Mouse (Mus musculus) forebrain, embryonic 13.5 days (tissue): ENCODE measurements around the gene Dnaic2. TPM values are rescaled to one million over a fixed set of nuclear protein-coding genes. Genes with fewer than 3 reads are reported as not detected.

Source experiments
- polyA plus RNA-seq: library from polyadenylated mRNA; unstranded; fragments of >200 nt; fragmentation: Nextera tagmentation; extraction: Ambion mirVana; gene quantifications from 2 replicates; pipeline ENCODE4 v1.2.1, GENCODE M21; 2015

The Dnaic2 gene
- polyA plus RNA-seq, 1 experiment from 2014 or later, result 1.8 TPM

Other genes starting within 250 kb of the Dnaic2 start
- 911 and 1,077 TPM in 2 replicates for gene Rpl38, start 58.9 kb upstream of the Dnaic2 start, polyA plus RNA-seq
- gene Ttyh2, start 52.0 kb upstream of the Dnaic2 start, polyA plus RNA-seq, result 21.6 and 22.3 TPM in 2 replicates
- 0.36 and 1.3 TPM in 2 replicates for gene Kif19a, start 38.0 kb downstream of the Dnaic2 start, polyA plus RNA-seq
- gene Btbd17, start 68.5 kb downstream of the Dnaic2 start, polyA plus RNA-seq, result 25.8 and 27.1 TPM in 2 replicates
- gene Gpr142, start 71.5 kb downstream of the Dnaic2 start, polyA plus RNA-seq, result not detected in 2 replicates
- gene Gprc5c, start 123.7 kb downstream of the Dnaic2 start, polyA plus RNA-seq, result 4.6 and 5.0 TPM in 2 replicates
- gene Cd300a, start 162.6 kb downstream of the Dnaic2 start, polyA plus RNA-seq, result 0.49 TPM in 2 replicates
- 0.08 TPM in 1 of 2 replicates, not detected in the other for gene Cd300lb, start 207.0 kb downstream of the Dnaic2 start, polyA plus RNA-seq
- gene Cd300c, start 241.7 kb downstream of the Dnaic2 start, polyA plus RNA-seq, result not detected in 2 replicates